Mouse (Mus musculus) C2C12 (cell line): Measurements from ENCODE around the gene Ror1. TPM values are rescaled to one million over a fixed set of nuclear protein-coding genes. Genes with fewer than 3 reads are reported as not detected.

Experiments
- H3K27me3 ChIP-seq: one replicate; pipeline ENCODE4 v1.6.1; 2011; ENCODE audit not compliant: control insufficient read depth, insufficient read depth, insufficient read length
- H3K36me3 ChIP-seq: one replicate; pipeline ENCODE4 v1.6.1; 2011; ENCODE audit not compliant: control insufficient read depth, insufficient read depth
- H3K4me3 ChIP-seq: one replicate; pipeline ENCODE4 v1.5.1; 2011; ENCODE audit warnings: mild to moderate bottlenecking, control low read depth; ENCODE audit not compliant: poor library complexity, insufficient read depth, severe bottlenecking
- H3K79me2 ChIP-seq: one replicate; pipeline ENCODE4 v1.6.1; 2011; ENCODE audit not compliant: control insufficient read depth, insufficient read depth
- H3K79me3 ChIP-seq: one replicate; pipeline ENCODE4 v1.6.1; 2011; ENCODE audit warnings: low read depth, control low read depth
- H3ac ChIP-seq: one replicate; pipeline ENCODE3; 2011; ENCODE audit warnings: low read depth; ENCODE audit not compliant: control insufficient read depth, insufficient read length
- CEBPB ChIP-seq: IDR thresholded peaks from one replicate; pipeline ENCODE4 v1.6.1; 2011; ENCODE audit warnings: low read depth, mild to moderate bottlenecking, control low read depth, moderate library complexity
- CTCF ChIP-seq: IDR thresholded peaks from one replicate; pipeline ENCODE4 v1.5.1; 2011; ENCODE audit not compliant: control insufficient read depth, insufficient read depth, insufficient read length
- FOSL1 ChIP-seq: IDR thresholded peaks from one replicate; pipeline ENCODE4 v1.8.0; 2011; ENCODE audit warnings: mild to moderate bottlenecking, low read length; ENCODE audit not compliant: poor library complexity, insufficient read depth, severe bottlenecking
- MAX ChIP-seq: IDR thresholded peaks from one replicate; pipeline ENCODE4 v1.6.1; 2011; ENCODE audit warnings: mild to moderate bottlenecking, control low read depth
- MYOD1 ChIP-seq: IDR thresholded peaks from one replicate; pipeline ENCODE4 v1.6.1; 2011; ENCODE audit warnings: low read depth; ENCODE audit not compliant: control insufficient read depth, insufficient read length
- MYOG ChIP-seq: IDR thresholded peaks from one replicate; pipeline ENCODE4 v1.6.1; 2011; ENCODE audit not compliant: control insufficient read depth, insufficient read length; ENCODE audit errors: extremely low read depth
- USF1 ChIP-seq: IDR thresholded peaks from one replicate; pipeline ENCODE4 v1.6.1; 2011; ENCODE audit warnings: low read depth, mild to moderate bottlenecking, control low read depth, moderate library complexity
- polyA plus RNA-seq: library from polyadenylated mRNA; unstranded; fragments of >200 nt; fragmentation: generic; extraction: Trizol; gene quantifications from one replicate; pipeline ENCODE4 v1.2.1, GENCODE M21; 2012; ENCODE audit warnings: missing spikeins

Ror1 gene
- polyA plus RNA-seq, 1 experiment: 0.04 TPM

DNA sequence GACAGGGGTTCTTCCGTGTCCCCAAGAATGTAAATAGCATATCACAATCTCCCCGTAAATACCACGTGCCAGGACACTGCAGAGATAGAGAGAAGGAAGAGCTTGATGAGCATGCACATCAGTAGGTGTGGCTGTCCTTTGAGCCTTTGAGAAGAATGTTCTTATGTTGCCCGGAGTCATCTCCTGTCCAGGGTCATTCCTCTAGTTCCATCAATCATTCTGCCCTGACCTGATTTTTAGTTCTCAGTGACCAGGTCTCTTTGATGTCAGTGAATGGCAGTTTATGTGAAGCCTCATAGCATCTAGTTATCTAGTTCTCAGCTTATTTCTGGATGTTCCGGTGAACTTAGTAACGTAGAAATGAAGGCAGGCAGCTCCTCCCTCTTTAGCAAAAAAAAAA, 295.4 kb downstream of the Ror1 start:
- Histone ChIP-seq H3K27me3 (no peaks in the 10 kb centered on the region), H3K4me3 (no peak overlapping the region), H3K79me3 (no peaks in the 10 kb centered on the region), H3ac (no peak overlapping the region), H3K36me3 (no peaks in the 10 kb centered on the region), H3K79me2 (no peaks in the 10 kb centered on the region)
- TF ChIP-seq CTCF (no peak), MYOD1 (no peak), MYOG (no peak), FOSL1 (no peak)

GRCm38 (mm10) chr4:100393374-100394061, 297.9 kb downstream of the Ror1 start:
- no peaks in the 10 kb centered on the region for H3K36me3 ChIP-seq
- H3K27me3 ChIP-seq: no peaks in the 10 kb centered on the region
- H3K79me3 ChIP-seq: no peaks in the 10 kb centered on the region
- H3K79me2 ChIP-seq: no peaks in the 10 kb centered on the region
- no peak for TF ChIP-seq USF1
- TF ChIP-seq MYOD1: no peak
- TF ChIP-seq MAX: no peak
- no peak for TF ChIP-seq CEBPB
- TF ChIP-seq FOSL1: no peak
- TF ChIP-seq CTCF: no peak
- no peak for TF ChIP-seq MYOG
- H3ac ChIP-seq: no peak overlapping the region
- no peak overlapping the region for H3K4me3 ChIP-seq

- Histone ChIP-seq H3K27me3 (no peaks in the 10 kb centered on the region), H3K79me2 (no peaks in the 10 kb centered on the region), H3ac (no peak overlapping the region), H3K4me3 (no peak overlapping the region), H3K36me3 (no peaks in the 10 kb centered on the region), H3K79me3 (no peaks in the 10 kb centered on the region)
- TF ChIP-seq MYOG (no peak), MYOD1 (no peak), FOSL1 (no peak), MAX (no peak)
These were observed 299.8 kb downstream of the Ror1 start for GRCm38 (mm10) chr4:100395407-100395806.

- TF ChIP-seq CTCF: no peak
- TF ChIP-seq CEBPB: no peak
- no peak for TF ChIP-seq MAX
- TF ChIP-seq MYOG: no peak
- TF ChIP-seq FOSL1: no peak
- TF ChIP-seq MYOD1: no peak
- no peak for TF ChIP-seq USF1
- Histone ChIP-seq H3K4me3 (no peak overlapping the region), H3K79me3 (no peaks in the 10 kb centered on the region), H3K79me2 (no peaks in the 10 kb centered on the region), H3K27me3 (no peaks in the 10 kb centered on the region), H3ac (no peak overlapping the region), H3K36me3 (no peaks in the 10 kb centered on the region)
These were observed 302.5 kb downstream of the Ror1 start for GRCm38 (mm10) chr4:100398079-100398478.

GRCm38 (mm10) chr4:100401078-100401477, 305.5 kb downstream of the Ror1 start:
- no peaks in the 10 kb centered on the region for H3K36me3 ChIP-seq

GRCm38 (mm10) chr4:100401581-100402470, 306.2 kb downstream of the Ror1 start:
- H3K79me3 ChIP-seq: no peaks in the 10 kb centered on the region
- TF ChIP-seq FOSL1: no peak
- no peak for TF ChIP-seq CTCF
- TF ChIP-seq MYOD1: no peak
- no peak for TF ChIP-seq MYOG
- no peak for TF ChIP-seq USF1
- no peak for TF ChIP-seq CEBPB
- no peak for TF ChIP-seq MAX
- no peaks in the 10 kb centered on the region for H3K79me2 ChIP-seq
- H3K27me3 ChIP-seq: no peaks in the 10 kb centered on the region
- H3K4me3 ChIP-seq: no peak overlapping the region
- H3ac ChIP-seq: no peak overlapping the region
- no peaks in the 10 kb centered on the region for H3K36me3 ChIP-seq

More at GRCm38 (mm10) chr4:100401078-100401477, 305.5 kb downstream of the Ror1 start:
- H3ac ChIP-seq: no peak overlapping the region
- no peak overlapping the region for H3K4me3 ChIP-seq
- TF ChIP-seq FOSL1: no peak
- no peak for TF ChIP-seq CEBPB
- no peak for TF ChIP-seq USF1
- TF ChIP-seq MYOD1: no peak
- TF ChIP-seq CTCF: no peak
- H3K27me3 ChIP-seq: no peaks in the 10 kb centered on the region
- H3K79me3 ChIP-seq: no peaks in the 10 kb centered on the region
- no peaks in the 10 kb centered on the region for H3K79me2 ChIP-seq
